Mouse (Mus musculus): ENCODE results near the gene Elovl3. TPM values are rescaled to one million over a fixed set of nuclear protein-coding genes. Genes with fewer than 3 reads are reported as not detected.

Elovl3 gene
- polyA plus RNA-seq, 1 experiment, result not detected

GRCm38 (mm10) chr19:46099561-46099960 is 32.1 kb upstream of the Elovl3 start:
- Histone ChIP-seq H3K4me1 (ENCODE audit: control insufficient read depth, insufficient read depth, low read length) (no peaks in the 10 kb centered on the region), H3K27me3 (ENCODE audit: control insufficient read depth, insufficient read depth, low read length) (no peaks in the 10 kb centered on the region), H3K27ac (ENCODE audit: insufficient read depth, low read length) (no peak overlapping the region), H3K4me3 (replicated peaks; ENCODE audit: insufficient read depth, low read depth, low read length) (no peak overlapping the region)
- TF ChIP-seq CTCF (IDR thresholded peaks at IDR 0.05; ENCODE audit: borderline replicate concordance, insufficient read depth, low read depth, low read length) (no peak), POLR2A (IDR thresholded peaks at IDR 0.05; ENCODE audit: borderline replicate concordance, insufficient read depth, low read length) (no peak)
- WGBS, result 91% methylated on average over 3 of the region's 3 CpGs
- no peak for DNase-seq

GRCm38 (mm10) chr19:46103437-46104186 is 28.1 kb upstream of the Elovl3 start:
- TF ChIP-seq CTCF (IDR thresholded peaks at IDR 0.05; ENCODE audit: borderline replicate concordance, insufficient read depth, low read depth, low read length), result no peak
- TF ChIP-seq POLR2A (IDR thresholded peaks at IDR 0.05; ENCODE audit: borderline replicate concordance, insufficient read depth, low read length), result no peak
- no peak overlapping the region for H3K27ac ChIP-seq (ENCODE audit: insufficient read depth, low read length)
- no peaks in the 10 kb centered on the region for H3K27me3 ChIP-seq (ENCODE audit: control insufficient read depth, insufficient read depth, low read length)
- H3K4me3 ChIP-seq (replicated peaks; ENCODE audit: insufficient read depth, low read depth, low read length), result no peak overlapping the region
- no peak for DNase-seq
- H3K4me1 ChIP-seq (ENCODE audit: control insufficient read depth, insufficient read depth, low read length), result no peaks in the 10 kb centered on the region
- WGBS, result 62% methylated on average over 6 of the region's 6 CpGs

- H3K27me3 ChIP-seq (ENCODE audit: control insufficient read depth, insufficient read depth, low read length), result no peaks in the 10 kb centered on the region
- no peak for DNase-seq
- H3K27ac ChIP-seq (ENCODE audit: insufficient read depth, low read length), result no peak overlapping the region
- 61% methylated on average over 2 of the region's 2 CpGs for WGBS
- TF ChIP-seq POLR2A (IDR thresholded peaks at IDR 0.05; ENCODE audit: borderline replicate concordance, insufficient read depth, low read length) (no peak), CTCF (IDR thresholded peaks at IDR 0.05; ENCODE audit: borderline replicate concordance, insufficient read depth, low read depth, low read length) (no peak)
- no peak overlapping the region for H3K4me3 ChIP-seq (replicated peaks; ENCODE audit: insufficient read depth, low read depth, low read length)
- H3K4me1 ChIP-seq (ENCODE audit: control insufficient read depth, insufficient read depth, low read length), result no peaks in the 10 kb centered on the region
Observed at GRCm38 (mm10) chr19:46104187-46104557, 27.5 kb upstream of the Elovl3 start.

- WGBS, result 75% methylated on average over 2 of the region's 2 CpGs
- DNase-seq, result no peak
- no peaks in the 10 kb centered on the region for H3K27me3 ChIP-seq (ENCODE audit: control insufficient read depth, insufficient read depth, low read length)
- H3K4me1 ChIP-seq (ENCODE audit: control insufficient read depth, insufficient read depth, low read length), result no peaks in the 10 kb centered on the region
- TF ChIP-seq POLR2A (IDR thresholded peaks at IDR 0.05; ENCODE audit: borderline replicate concordance, insufficient read depth, low read length) (no peak), CTCF (IDR thresholded peaks at IDR 0.05; ENCODE audit: borderline replicate concordance, insufficient read depth, low read depth, low read length) (no peak)
- no peak overlapping the region for H3K4me3 ChIP-seq (replicated peaks; ENCODE audit: insufficient read depth, low read depth, low read length)
- H3K27ac ChIP-seq (ENCODE audit: insufficient read depth, low read length), result no peak overlapping the region
Observed at GRCm38 (mm10) chr19:46110214-46110613, 21.5 kb upstream of the Elovl3 start.

- Histone ChIP-seq H3K27me3 (ENCODE audit: control insufficient read depth, insufficient read depth, low read length) (no peaks in the 10 kb centered on the region), H3K4me3 (replicated peaks; ENCODE audit: insufficient read depth, low read depth, low read length) (no peak overlapping the region), H3K4me1 (ENCODE audit: control insufficient read depth, insufficient read depth, low read length) (no peaks in the 10 kb centered on the region), H3K27ac (ENCODE audit: insufficient read depth, low read length) (no peak overlapping the region)
- no peak for TF ChIP-seq POLR2A (IDR thresholded peaks at IDR 0.05; ENCODE audit: borderline replicate concordance, insufficient read depth, low read length)
- no peak for TF ChIP-seq CTCF (IDR thresholded peaks at IDR 0.05; ENCODE audit: borderline replicate concordance, insufficient read depth, low read depth, low read length)
- WGBS, result 86% methylated on average over 5 of the region's 5 CpGs
- no peak for DNase-seq
Observed at GRCm38 (mm10) chr19:46110781-46111180, 20.9 kb upstream of the Elovl3 start.

- Histone ChIP-seq H3K27me3 (ENCODE audit: control insufficient read depth, insufficient read depth, low read length) (no peaks in the 10 kb centered on the region), H3K27ac (ENCODE audit: insufficient read depth, low read length) (no peak overlapping the region), H3K4me1 (ENCODE audit: control insufficient read depth, insufficient read depth, low read length) (no peaks in the 10 kb centered on the region), H3K4me3 (replicated peaks; ENCODE audit: insufficient read depth, low read depth, low read length) (no peak overlapping the region)
- TF ChIP-seq POLR2A (IDR thresholded peaks at IDR 0.05; ENCODE audit: borderline replicate concordance, insufficient read depth, low read length) (no peak), CTCF (IDR thresholded peaks at IDR 0.05; ENCODE audit: borderline replicate concordance, insufficient read depth, low read depth, low read length) (no peak)
- 53% methylated on average over 4 of the region's 4 CpGs for WGBS
- no peak for DNase-seq
Observed at GRCm38 (mm10) chr19:46114617-46115016, 17.1 kb upstream of the Elovl3 start.

GRCm38 (mm10) chr19:46119458-46119857 is 12.2 kb upstream of the Elovl3 start:
- TF ChIP-seq CTCF (IDR thresholded peaks at IDR 0.05; ENCODE audit: borderline replicate concordance, insufficient read depth, low read depth, low read length), result no peak
- TF ChIP-seq POLR2A (IDR thresholded peaks at IDR 0.05; ENCODE audit: borderline replicate concordance, insufficient read depth, low read length), result no peak
- no peak for DNase-seq

GRCm38 (mm10) chr19:46120872-46121271 is 10.8 kb upstream of the Elovl3 start:
- no peak for TF ChIP-seq CTCF (IDR thresholded peaks at IDR 0.05; ENCODE audit: borderline replicate concordance, insufficient read depth, low read depth, low read length)
- no peak for TF ChIP-seq POLR2A (IDR thresholded peaks at IDR 0.05; ENCODE audit: borderline replicate concordance, insufficient read depth, low read length)
- no peak overlapping the region for H3K4me3 ChIP-seq (replicated peaks; ENCODE audit: insufficient read depth, low read depth, low read length)
- no peaks in the 10 kb centered on the region for H3K27me3 ChIP-seq (ENCODE audit: control insufficient read depth, insufficient read depth, low read length)
- DNase-seq, result no peak
- no peak overlapping the region for H3K27ac ChIP-seq (ENCODE audit: insufficient read depth, low read length)
- no peaks in the 10 kb centered on the region for H3K4me1 ChIP-seq (ENCODE audit: control insufficient read depth, insufficient read depth, low read length)
- WGBS, result 79% methylated on average over 6 of the region's 6 CpGs

More at GRCm38 (mm10) chr19:46119458-46119857, 12.2 kb upstream of the Elovl3 start:
- 95% methylated on average over 3 of the region's 3 CpGs for WGBS
- Histone ChIP-seq H3K27me3 (ENCODE audit: control insufficient read depth, insufficient read depth, low read length) (no peaks in the 10 kb centered on the region), H3K4me1 (ENCODE audit: control insufficient read depth, insufficient read depth, low read length) (no peaks in the 10 kb centered on the region), H3K27ac (ENCODE audit: insufficient read depth, low read length) (no peak overlapping the region), H3K4me3 (replicated peaks; ENCODE audit: insufficient read depth, low read depth, low read length) (no peak overlapping the region)
